Mouse (Mus musculus): ENCODE results near the gene Serpinf1.
A peak's percentile ranks its signal among the peaks of the same experiment; 100 is the strongest.
"Not testable (repeated sequence)": the region's sequence is repeated elsewhere in the genome, so short reads cannot be mapped to it uniquely, and the experiment has no call there.

Gene Serpinf1

DNA sequence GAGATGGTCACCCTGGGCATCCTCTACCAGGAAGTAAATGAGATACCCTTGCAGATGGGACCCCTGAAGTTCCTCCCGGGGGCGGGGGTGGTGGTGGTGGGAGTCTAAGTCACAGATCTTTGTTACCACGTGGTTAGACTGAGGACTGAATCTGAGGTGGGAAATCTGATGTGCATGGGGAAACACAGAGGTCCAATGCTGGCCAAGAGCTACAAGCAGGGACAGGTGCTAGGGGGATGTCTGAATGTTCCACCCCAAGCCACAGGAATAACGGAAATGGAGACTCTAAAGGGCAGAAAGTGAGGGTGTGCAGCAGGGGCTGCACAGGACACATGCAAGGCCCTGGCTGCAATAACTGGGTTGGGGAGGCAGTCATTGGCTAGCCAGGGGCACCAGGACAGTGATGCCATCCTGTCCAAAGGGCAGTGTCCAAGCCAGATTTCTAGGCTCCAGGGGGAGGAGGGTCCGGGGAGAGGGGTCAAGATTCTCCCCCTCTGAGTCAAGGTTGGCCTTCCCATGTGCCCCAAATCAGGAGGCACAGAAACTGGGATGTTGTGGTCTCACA, 1.6 kb downstream of the Serpinf1 start:
- DNase-seq: no peak

GRCm38 (mm10) chr11:75420037-75420436, 2.5 kb downstream of the Serpinf1 start:
- DNase-seq: no peak

- no peak for DNase-seq
Observed at GRCm38 (mm10) chr11:75415994-75416393, 6.5 kb downstream of the Serpinf1 start.

DNA sequence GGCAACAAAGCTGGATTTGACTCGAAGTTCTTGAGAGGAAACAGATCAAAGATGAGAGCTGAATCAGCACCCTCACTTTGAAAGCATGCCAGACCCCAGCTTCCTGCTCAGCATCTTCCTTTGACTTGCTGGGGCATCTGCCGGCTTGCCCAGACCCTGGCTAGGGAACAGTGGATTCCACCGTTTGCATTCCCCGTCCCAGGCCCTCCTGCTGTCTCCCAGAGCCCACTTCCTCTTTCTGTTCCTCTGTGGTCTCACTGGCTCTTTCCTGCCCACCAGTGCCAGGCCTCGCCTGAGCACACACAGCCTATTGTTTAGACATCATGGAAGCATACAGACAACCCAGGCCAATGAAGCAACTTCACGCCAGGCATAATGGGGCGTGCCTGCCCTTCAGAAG, 7.4 kb downstream of the Serpinf1 start:
- peak; percentile 29 for DNase-seq

DNA sequence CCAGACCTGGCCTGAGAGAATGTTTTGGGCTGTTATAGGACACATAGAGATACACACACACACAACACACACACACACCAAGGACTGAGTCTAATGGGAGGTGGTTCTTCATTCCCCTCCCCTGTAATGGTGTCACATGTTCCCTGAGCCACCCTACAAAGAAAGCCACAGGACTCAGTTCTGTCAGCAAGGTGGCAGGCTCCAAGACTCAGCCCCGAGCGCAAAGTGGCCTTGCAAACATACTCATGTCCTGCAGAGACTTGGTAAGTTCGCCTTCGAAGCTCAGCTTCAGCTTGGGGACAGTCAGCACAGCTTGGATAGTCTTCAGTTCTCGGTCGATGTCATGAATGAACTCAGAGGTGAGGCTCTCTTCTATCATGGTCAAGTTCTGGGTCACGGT, 11.9 kb downstream of the Serpinf1 start:
- peak; percentile 49 for DNase-seq

- peak; percentile 72 for DNase-seq
Observed at GRCm38 (mm10) chr11:75409679-75410575, 12.6 kb downstream of the Serpinf1 start.

DNA sequence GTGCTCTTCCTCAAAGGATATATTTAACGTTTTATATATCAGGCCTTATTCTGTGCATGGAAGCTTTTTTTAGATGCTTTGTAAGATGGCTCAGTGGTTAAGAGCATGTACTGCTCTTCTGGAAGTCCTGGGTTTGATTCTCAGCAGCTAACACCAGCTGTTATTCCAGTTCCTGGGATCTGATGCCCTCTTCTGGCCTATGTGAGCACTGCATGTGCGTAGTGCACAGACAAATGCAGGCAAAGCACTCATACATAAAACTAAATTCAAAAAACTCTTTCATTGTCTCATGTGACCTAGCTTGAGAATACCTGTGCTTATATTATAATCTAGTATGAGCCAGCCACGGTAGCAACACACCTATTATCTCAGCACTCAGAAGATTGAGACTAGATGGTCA, 15.6 kb downstream of the Serpinf1 start:
- DNase-seq: peak; percentile 82

DNA sequence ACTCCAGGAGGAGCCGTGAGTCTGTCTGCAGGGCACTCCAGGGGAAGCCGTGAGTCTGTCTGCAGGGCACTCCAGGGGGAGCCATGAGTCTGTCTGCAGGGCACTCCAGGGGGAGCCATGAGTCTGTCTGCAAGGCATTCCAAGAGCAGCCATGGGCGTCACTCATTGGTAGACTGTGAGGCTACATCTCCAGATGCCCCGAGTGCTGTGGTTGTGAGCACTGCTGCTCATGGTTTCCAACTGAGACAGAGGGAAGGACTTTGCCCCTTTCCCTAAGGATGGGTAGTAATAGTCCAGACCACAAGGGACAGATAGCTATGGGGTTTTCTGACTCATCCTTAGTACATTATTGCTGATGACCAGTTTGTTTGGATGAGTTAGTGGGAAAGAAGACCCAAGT, 16.4 kb downstream of the Serpinf1 start:
- DNase-seq: no peak

DNA sequence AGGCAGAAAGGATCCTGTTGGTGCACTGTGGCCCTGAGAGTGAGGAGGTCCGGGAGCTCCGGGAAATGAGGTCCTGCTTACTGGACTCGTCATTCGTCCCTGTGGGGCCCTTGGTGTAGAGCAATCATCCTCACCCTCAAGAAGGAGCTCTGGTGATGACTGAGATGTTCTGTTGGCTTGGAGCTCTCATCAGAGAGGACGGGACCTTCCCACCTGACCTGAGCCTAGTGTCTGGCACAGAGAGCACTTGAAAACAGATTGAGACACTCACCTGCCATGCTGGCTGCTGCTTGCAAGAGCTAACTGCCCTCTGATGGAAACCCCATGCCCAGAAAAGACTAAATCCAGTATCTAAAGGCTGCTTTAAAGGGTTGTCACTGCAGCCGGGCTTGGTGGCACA, 17.7 kb downstream of the Serpinf1 start:
- DNase-seq: no peak

DNA sequence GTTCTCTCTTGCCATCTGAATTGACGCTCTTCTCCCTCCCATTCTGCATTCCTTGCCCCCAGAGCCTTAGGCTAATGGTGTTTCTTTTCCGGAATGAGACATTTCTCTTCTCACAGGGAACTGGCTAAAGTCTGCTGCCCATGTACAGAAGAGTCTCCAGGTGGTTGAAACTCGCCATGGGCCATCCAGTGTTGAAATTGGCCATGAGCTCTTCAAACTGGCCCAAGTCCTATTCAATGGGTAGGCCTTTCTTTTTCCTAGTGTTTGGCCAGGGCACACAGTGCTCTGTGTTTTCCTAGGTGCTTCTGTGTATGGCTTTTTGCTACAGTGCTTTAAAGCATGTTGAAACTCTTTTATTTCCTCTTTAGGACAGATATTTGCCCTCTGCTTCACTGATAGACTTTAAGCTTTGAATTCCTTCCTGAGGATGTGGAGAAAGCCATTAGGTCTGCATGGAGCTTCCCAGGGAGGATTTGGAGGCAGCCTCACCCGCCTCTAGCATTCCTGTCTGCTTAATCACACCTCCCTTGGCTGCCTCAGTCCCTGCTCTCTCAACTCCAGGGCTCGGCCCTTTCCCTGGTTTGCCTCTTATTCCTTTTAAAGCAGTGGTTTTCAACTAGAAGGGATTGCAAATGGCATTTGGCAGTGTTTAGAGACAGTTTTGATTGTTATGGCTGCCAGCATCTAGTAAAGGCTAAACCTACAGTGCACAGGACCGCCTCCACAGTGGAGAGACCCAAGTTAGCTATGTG, 19.0 kb downstream of the Serpinf1 start:
- no peak for DNase-seq

DNA sequence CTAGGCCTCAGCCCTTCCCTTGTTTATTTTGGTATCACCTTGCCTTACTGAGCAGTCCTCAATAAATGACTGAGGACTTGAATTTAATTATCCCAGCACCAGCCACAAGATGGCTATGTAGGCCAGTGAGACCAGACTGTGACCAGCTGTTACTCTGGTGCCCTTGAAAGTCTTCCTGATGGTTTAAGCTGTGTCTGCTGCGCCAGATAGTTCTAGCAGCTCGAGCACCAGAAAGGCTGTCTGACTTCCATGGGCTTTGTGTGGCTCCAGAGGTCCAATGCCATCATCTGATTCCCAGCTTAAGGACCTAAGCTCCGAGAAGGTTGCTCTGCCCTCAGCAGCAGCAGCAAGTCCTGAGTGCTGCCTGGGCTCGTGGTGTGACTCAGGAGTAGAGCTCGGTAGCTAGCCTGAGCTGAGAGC, 20.2 kb downstream of the Serpinf1 start:
- peak; percentile 15 for DNase-seq

- DNase-seq: no peak
Observed at GRCm38 (mm10) chr11:75400099-75400498, 22.4 kb downstream of the Serpinf1 start.

- DNase-seq: no peak
Observed at GRCm38 (mm10) chr11:75399411-75399841, 23.1 kb downstream of the Serpinf1 start.

- no peak for DNase-seq
Observed at GRCm38 (mm10) chr11:75397452-75397851, 25.0 kb downstream of the Serpinf1 start.

DNA sequence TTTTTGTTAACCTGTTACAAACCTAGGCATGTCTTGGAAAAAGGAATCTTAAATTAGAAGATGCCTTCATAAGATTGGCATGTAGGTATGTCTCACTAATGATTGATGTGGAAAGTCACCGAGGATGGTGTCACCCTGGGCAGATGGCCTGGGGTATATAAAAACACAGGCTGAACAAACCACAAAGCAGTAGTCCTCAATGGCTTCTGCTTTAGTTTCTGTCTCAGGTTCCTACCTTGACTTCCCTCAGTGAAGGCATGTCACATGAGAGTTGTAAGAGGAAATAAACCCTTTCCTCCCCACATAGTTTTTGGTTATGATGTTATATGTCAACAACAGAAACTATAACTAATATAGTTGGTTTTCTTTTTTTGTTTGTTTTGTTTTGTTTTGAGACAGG, 26.9 kb downstream of the Serpinf1 start:
- no peak for DNase-seq

DNA sequence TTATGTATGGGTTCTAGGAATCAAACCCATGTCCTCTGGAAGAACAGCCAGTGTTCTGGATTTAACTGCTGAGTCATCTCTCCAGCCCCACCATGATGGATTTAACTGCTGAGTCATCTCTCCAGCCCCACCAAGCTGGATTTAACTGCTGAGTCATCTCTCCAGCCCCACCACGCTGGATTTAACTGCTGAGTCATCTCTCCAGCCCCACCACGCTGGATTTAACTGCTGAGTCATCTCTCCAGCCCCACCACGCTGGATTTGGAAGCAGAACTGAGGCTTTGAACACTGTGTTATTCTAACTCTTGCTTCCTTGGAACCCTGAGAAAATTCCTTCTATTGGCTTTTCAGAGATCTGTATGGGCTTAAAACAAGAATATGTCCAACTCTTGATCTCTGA, 39.0 kb downstream of the Serpinf1 start:
- not testable (repeated sequence) for DNase-seq

GRCm38 (mm10) chr11:75378786-75379185, 43.7 kb downstream of the Serpinf1 start:
- DNase-seq: not testable (repeated sequence)

DNA sequence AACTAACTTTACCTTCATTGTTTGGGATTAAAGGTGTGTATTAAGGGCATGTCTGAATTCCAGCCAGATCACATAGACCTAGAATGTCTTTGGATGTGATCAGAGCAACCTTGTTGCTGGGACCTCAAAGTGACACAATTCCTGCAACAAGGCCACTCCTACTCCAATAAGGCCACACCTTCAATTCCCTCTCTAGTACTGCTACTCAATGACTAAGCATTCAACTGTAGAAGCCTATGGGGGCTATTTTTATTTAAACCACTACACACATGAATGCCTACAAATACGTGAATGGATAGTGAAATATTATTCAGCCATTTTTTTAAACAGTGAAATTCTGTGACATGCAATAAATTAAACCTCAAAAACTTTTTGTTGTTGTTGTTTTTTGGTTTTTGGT, 45.4 kb downstream of the Serpinf1 start:
- DNase-seq: no peak

Measured in thymus, postnatal 25 days (tissue).